Mouse (Mus musculus) lung, postnatal 36 days (tissue): ENCODE data around the gene Ttc28.

ENCODE experiments used
- DNase-seq: peaks from one replicate; pipeline ENCODE4 v3.0.0; 2022; ENCODE audit warnings: mixed read lengths

The Ttc28 gene

DNA sequence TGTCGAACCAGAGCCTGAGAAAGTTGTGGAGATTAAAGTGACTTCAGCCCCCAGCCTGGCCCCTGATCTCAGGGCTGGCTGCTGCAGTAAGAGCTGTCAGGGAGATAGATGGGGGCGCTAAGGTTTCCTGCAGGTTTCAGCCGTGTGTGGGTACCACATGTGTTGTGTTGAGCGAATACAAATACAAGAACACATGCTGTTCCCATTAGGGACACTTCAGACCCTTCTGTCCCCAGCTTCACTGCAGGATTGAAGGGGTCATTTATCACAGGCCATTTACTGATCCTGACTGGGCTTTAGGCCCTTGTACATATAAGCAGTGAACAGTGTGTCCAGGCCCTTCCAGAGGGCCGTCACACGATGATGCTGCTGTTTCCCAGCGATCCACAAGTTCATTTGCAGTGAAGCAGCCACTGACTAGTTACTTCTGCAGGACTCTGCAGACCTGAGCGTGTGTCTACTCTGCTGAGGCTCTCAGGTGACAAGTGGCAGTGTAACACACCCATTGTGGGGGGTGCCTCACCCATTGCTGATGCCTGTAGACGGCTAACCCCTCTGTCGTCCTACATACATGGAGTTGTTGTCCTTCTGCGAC lies 258.7 kb downstream of the Ttc28 start:
- DNase-seq: no peak

GRCm38 (mm10) chr5:111138927-111139565 lies 259.4 kb downstream of the Ttc28 start:
- peak; percentile 63 for DNase-seq

DNA sequence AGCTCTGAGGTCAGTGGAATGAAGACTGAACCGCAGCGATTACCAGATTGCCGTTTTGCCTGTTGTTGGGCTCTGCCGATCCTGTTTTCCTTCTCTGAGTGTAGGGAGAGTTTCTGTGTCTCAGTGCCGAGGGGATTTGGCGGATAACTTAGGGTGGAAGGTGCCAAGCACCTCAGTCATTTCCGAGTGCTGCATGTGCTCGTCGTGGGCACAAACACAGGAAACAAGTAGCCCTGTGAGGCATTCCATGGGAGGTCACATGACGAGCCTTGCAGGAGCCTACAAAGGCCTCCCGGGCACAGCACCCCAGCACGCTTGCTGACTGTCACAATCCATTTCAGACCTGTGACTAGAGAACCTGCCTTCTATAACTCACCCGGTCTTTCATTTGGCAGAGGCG lies 260.0 kb downstream of the Ttc28 start:
- peak; percentile 83 for DNase-seq

- peak; percentile 44 for DNase-seq
Observed at GRCm38 (mm10) chr5:111141139-111141885, 261.7 kb downstream of the Ttc28 start.

- no peak for DNase-seq
Observed at GRCm38 (mm10) chr5:111142837-111143236, 263.2 kb downstream of the Ttc28 start.

- no peak for DNase-seq
Observed at GRCm38 (mm10) chr5:111144411-111144810, 264.8 kb downstream of the Ttc28 start.

DNA sequence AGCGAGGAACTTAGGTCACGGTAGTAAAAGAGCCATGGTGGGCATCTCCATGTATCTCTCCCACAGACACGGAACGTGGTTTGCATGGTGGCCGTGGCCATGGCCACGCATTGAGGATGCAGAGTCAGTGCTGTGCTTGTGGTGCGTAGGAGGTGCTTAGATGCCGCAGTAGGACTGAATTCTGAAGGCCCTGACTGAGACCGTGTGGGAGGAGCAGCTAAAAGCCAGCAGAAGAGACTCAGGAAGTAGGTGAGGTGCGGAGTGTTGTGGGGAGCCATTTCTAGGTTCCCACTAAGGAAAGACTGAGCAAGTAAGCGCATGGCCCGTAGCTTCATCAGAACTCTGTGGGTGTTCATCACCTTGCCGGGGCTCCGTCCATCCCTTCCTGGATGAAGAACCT lies 271.0 kb downstream of the Ttc28 start:
- DNase-seq: no peak

DNA sequence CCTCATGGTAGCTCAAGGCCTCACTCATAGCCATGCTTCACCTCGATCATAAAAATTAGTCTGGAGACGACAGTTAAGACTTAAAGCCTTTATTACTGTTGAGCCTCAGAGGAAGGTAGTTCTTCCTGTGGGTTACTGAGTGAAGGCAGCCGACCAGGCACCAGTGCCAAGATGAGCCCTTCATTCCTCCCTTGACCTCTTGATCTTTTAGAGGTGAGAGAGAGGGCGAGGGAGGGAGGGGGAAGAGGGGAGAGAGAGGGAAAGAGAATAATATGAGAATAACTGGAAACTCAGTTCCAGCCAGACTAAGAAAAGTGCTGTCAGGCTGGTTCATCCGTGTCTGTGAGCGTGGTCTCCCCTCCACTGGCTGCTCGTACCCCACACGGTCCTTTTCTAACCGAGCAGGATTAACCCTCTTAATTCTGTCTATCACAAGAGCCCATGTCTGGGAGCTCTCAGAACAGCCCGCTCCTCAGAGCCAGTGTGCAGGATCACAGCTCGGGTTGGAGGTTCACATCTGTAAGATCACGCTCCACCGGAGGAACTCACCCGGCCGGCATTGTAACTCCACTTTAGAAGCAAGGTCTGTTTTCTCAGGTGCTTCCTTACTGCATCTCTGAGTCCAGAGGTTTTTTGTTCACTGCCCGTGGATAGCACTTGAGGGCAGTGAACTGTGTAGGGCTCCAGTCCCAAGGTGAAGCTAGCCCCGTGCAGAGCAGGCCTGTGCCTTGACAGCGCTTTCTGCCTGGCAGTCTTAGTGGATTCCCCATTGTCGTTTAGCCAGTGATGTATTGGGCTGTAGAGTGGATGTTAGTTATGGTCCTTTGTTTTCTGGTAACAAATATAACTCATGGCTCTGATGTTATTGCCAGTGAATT lies 272.5 kb downstream of the Ttc28 start:
- DNase-seq: no peak

DNA sequence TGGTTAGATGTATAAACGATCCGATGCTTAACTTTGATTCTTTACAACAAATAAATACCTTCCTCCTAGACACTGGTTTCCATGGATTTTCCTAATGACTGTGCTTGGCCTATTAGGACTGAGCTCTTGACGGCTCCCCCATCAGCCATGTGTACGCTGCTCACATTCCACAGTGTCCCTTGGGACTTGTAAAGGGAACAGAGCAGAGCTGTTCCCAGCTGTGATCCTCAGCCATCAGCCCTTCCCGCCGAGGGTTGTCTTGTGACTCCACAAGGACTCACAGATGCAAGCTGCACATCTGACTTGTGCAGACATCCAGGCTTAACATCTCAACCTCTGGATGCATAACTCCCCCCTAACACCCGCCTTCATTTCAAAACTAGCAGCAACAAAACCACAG lies 275.0 kb downstream of the Ttc28 start:
- DNase-seq: peak; percentile 36

DNA sequence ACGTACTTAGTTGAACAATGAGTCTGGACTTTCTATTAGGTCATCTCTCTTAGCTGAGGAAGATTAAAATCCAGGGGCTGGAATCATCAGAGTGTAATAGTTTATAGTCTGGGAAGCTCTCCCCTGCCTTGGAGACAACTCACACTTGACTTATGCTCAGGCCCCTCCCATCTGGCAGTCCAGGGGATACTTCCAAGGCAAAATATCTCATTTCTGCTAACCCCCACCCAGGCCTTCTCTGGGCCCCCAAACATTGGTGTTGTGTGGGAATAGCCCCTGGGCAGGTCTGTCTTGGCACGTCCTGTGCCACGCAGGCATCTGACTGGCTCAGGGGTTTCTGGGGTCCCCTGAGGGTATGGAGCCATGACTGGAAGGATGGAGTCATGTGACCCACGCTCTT lies 275.7 kb downstream of the Ttc28 start:
- no peak for DNase-seq

- DNase-seq: no peak
Observed at GRCm38 (mm10) chr5:111155928-111156327, 276.3 kb downstream of the Ttc28 start.

DNA sequence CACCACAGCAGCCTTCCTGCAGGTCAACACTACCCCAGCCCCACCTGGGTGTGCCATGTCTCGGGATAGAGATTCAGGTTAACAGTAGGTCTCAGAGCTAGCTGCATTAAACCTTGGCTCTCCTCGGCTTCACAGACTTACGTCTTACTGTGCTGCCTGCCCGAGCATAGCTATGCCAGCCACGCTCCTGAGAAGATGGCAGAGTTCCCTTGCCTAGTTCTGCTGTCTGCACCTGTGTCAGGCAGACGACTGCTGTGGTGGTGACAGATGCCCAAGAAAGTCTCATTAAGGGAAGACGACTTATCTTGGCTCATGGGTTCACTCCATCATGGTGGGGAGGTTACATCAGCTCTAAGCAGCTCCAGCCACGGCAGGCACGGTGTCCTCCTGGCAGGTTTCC lies 278.7 kb downstream of the Ttc28 start:
- no peak for DNase-seq

GRCm38 (mm10) chr5:111159628-111160321 lies 280.2 kb downstream of the Ttc28 start:
- no peak for DNase-seq

- DNase-seq: no peak
Observed at GRCm38 (mm10) chr5:111161146-111161930, 281.7 kb downstream of the Ttc28 start.

DNA sequence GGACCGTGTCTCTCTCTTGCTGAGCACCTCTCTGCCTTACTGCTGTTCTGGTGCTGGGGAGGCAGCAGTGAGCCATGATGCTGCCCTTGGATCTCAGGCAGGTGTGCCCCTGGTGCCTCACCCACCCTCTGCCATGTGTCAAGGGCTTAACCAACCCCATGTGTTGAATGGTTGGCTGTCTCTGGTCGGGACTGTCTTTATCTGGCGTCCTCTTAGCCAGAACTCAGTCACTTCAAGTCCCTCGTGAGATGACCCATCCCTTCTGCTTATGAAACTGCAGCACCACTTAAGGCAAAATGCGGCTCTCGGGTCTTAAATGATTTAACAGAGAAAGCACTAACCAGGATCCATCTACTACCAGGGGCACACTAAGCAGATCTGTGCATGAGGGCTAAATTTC lies 283.3 kb downstream of the Ttc28 start:
- no peak for DNase-seq

DNA sequence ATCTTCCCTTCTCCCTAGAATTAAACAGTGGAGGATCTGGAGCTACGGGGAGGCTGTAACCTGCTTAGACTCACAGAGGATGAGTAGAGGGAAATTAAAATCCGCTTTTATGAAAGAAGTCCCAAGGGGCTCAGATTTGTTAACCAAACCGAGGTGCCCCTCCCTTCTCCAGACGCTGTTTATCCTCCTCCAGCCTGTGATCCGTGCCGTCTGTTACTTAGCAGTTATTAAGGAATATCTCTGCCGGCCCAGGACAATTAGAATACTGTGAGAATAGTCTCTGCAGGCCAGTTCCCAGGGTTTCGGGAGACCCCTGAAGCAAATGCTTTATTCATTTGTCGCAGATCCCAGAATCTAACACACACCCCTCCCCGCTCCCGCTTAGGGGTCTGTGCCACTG lies 283.8 kb downstream of the Ttc28 start:
- DNase-seq: no peak

- no peak for DNase-seq
Observed at GRCm38 (mm10) chr5:111164348-111164920, 284.8 kb downstream of the Ttc28 start.

DNA sequence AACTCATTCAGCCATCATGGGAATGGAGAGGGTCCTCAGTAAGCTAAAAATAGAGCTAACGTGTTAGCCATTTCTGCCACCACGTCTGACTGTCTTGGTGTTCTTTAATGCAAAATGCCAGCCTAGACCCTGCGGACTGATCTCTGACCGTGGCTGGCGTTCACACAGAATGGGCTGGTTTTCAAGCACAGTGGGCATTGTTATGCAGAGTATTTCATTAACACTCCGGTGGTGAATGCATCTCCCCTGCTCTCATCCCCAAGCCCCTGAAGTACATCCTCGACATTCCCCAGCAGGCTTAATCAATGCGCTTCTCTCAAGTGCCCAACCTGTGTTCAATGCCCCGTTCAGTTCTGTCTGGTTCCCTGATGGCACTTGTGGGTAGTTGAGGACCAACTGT lies 290.8 kb downstream of the Ttc28 start:
- DNase-seq: no peak

GRCm38 (mm10) chr5:111175410-111175809 lies 295.8 kb downstream of the Ttc28 start:
- no peak for DNase-seq

- no peak for DNase-seq
Observed at GRCm38 (mm10) chr5:111175842-111176241, 296.2 kb downstream of the Ttc28 start.

GRCm38 (mm10) chr5:111176441-111176840 lies 296.8 kb downstream of the Ttc28 start:
- DNase-seq: no peak
